Mouse (Mus musculus) right cerebral cortex, postnatal 25 days (tissue): ENCODE data around the gene Rad9b.

ENCODE experiments used
- DNase-seq: peaks from one replicate; pipeline ENCODE4 v3.0.0; 2022

The Rad9b gene

DNA sequence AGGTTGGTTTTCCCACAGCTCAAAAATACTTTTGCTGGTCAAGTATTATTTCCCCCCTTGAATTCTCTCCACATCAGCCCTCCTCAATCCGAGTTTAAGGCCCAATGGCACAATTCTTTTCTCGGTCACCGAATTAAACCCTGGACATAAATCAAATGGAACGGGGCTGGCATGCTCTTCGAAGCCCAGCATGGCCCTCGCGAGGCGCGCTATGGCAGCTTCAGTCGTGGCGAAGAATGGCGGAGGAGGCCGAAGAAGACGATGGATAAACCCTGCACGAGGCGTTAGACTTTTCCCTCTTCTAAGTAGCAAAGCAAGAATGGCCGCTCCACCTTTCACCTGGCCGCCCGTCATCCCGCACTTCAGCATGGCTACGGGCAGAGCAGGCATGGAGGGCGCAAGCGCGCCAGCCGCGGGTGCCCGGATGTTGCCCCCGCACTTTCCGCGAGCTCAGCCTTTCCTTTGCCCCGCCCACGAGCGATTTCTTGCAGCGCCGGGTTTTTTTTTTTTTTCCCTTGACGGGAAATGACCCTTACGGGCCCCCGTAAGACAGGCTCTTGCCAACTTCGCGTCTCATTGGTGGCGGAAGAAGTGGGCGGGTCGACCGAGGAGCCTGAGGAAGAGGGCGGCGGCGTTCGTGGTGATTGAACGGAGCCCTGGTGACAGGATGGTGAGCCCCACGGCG, at the start of gene Rad9b, which contains the start of gene Vps29:
TSS of gene Rad9b (minus strand) at position 427 of the 685 bp plus-strand sequence.
TSS of gene Vps29 (plus strand) at position 563 of the 685 bp plus-strand sequence.
- DNase-seq = peak; percentile 98

DNA sequence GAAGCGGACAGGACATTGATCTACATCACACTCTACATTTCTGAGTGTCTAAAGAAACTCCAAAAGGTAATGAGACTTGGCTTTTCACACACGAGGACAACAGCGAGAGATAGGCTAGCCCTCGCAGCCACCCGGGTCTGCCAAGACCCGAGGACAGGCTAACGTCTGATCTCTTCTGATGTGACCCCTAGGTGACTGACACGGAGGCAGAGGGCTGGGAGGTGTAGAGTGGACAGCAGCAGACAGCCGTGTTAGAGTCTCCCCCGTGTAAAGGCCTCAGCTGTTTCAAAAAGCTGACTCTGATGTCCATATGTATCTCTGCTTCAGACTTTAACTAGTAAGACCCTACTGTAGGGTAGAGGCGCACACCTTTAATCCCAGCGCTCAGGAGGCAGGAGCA, 49.3 kb upstream of the Rad9b start:
- no peak for DNase-seq

- DNase-seq = peak; percentile 66
Measured at GRCm38 (mm10) chr5:122402772-122403171, 48.7 kb upstream of the Rad9b start.

DNA sequence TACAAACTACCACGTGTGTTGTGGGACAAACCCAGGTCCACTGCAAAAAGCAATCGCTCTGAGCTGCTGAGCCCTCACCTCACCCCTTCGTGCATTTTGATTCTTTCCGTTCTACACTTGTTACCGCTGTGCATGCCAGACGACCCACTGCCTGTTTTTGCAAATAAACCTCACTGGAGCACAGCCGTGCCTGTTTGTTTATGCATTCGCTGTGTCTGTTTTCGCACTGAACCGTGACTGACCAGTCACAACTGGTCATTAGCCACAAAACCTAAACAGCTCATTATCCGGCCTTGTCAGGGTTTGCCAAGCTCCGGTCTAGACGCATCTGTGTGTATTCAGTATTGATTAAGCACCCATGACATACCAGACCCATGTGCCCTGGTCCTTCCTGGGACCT, 48.1 kb upstream of the Rad9b start:
- no peak for DNase-seq

DNA sequence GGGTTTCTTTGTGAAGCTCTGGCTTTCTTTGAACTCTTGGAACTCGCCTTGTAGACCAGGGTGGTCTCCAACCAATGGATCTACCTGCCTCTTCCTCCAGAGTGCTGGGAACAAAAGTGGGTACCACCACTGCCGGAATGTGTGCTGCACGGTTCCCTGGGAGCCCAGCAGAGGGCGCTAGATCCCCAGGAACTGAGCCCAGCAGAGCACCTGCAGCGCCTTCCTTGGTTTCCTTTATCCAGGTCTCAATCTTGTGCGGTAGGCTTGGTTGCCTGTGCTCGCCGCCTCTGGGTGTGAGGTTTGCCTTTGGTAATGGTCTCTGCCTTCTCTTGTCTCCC, 47.2 kb upstream of the Rad9b start:
- DNase-seq = peak; percentile 74

DNA sequence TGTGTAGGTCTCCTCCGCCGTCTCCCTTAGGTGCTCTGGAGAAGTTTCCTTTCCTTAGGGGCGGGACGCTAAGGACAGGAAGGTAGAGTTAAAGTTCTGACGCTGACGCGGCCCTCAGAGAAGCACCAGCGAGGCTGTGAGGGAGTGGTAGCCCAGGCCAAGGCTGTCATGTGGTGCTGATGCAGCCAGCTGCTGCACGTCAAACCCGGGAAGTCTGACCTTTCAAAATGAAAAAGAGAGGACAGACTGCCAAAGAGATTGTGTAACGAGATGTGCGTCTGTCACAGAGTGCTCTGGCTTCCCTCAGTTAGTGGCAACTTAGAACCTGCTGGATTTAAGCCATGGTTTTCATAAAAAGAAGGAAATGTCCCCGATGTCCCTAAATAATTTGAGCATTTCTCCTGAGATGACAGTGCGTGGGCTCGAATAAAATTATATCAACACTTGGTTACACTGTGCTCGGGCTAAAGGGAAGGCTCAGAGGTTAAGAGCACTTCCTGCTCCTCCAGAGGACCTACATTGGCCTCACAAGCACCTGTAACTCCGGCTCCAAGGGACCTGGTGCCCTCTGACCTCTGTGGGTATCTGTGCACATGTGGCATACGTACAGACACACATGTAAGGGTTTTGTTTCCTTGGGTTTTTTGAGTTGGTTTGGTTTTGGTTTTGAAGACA, 46.7 kb upstream of the Rad9b start:
- peak; percentile 38 for DNase-seq

GRCm38 (mm10) chr5:122399871-122400270, 45.8 kb upstream of the Rad9b start:
- no peak for DNase-seq

DNA sequence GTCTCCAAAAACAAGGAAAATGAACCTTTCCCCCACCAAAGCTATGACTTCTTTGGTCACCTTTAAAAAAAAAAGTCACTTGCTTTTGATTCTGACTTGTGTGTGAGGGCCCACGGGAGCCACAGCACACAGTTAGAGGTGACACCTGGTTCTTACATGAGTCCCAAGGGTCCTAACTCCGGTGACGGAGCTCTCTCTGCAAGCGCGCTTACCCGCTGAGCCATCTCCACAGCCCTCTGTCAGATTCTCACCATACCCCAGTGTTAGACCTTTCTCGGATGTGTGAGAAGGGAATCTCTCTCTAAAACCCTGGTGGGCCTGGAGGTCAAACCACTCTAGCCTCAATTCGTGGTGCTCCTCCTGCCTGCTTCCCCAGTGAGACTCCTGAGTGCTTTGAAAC, 43.5 kb upstream of the Rad9b start:
- DNase-seq = no peak

- no peak for DNase-seq
Measured at GRCm38 (mm10) chr5:122396791-122397190, 42.8 kb upstream of the Rad9b start.

- peak; percentile 56 for DNase-seq
Measured at GRCm38 (mm10) chr5:122393887-122394286, 39.9 kb upstream of the Rad9b start.

GRCm38 (mm10) chr5:122392227-122393004, 38.4 kb upstream of the Rad9b start:
- DNase-seq = peak; percentile 29

DNA sequence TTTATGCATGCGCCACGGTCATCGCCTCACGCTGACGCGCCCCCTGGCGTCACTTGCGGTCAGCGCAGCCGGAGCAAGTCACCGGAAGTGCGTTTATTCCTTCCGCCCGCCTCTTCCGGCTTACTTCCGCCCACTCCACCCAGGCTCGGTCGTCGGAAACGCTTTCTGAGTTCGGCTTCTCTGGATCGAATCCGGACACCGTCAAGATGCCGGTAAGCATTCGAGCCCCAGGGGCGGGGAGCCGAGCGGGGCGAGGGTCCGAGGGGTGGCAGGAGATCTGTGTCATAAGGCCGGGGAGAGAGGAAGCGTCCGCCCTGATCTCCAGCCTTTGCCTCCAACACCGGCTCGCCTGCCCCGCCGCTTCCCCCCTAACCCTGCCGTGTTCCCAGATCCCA, 37.8 kb upstream of the Rad9b start, which contains the start of gene Arpc3:
TSS of gene Arpc3 (plus strand) at position 93 of the 395 bp plus-strand sequence.
- DNase-seq = peak; percentile 91

GRCm38 (mm10) chr5:122391178-122391785, 37.2 kb upstream of the Rad9b start:
- DNase-seq = no peak

DNA sequence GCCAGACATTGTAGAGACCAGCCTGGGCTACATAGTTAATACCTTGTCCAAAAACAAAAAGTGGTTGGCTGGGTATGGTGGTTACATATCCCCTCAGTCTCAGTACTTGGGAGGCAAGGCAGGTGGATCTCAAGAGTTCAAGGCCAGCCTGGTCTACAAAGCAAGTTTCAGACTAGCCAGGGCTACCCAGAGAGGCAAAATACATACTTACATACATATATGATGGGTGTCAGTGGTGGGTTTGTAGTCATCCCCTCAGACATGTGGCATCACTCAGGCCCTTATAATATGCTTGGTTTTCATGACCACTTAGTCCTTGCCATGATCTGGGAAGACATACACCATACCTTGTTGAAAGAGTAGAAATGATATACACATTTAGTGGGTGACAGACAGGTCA, 36.6 kb upstream of the Rad9b start:
- no peak for DNase-seq

DNA sequence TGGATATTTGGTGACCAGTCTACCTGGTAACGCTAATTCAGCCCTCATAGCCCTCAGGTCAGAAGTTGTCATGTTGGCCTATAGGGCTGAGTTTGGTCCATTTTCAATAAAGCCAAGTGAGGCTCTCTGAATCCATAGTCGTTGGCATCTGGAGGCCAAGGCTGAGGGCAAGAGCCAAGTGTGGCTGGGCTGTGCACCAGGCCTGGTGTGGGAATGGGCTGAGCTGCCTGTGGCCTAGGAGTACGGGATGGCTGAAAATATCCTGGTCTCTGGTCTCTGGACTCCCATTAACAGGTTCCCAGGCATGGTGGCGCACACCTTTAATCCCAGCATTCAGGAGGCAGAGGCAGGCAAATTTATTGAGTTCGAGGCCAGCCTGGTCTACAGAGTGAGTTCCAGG, 36.0 kb upstream of the Rad9b start:
- DNase-seq = no peak

GRCm38 (mm10) chr5:122379374-122380155, 25.5 kb upstream of the Rad9b start:
- peak; percentile 70 for DNase-seq

GRCm38 (mm10) chr5:122378171-122378570, 24.1 kb upstream of the Rad9b start:
- no peak for DNase-seq

DNA sequence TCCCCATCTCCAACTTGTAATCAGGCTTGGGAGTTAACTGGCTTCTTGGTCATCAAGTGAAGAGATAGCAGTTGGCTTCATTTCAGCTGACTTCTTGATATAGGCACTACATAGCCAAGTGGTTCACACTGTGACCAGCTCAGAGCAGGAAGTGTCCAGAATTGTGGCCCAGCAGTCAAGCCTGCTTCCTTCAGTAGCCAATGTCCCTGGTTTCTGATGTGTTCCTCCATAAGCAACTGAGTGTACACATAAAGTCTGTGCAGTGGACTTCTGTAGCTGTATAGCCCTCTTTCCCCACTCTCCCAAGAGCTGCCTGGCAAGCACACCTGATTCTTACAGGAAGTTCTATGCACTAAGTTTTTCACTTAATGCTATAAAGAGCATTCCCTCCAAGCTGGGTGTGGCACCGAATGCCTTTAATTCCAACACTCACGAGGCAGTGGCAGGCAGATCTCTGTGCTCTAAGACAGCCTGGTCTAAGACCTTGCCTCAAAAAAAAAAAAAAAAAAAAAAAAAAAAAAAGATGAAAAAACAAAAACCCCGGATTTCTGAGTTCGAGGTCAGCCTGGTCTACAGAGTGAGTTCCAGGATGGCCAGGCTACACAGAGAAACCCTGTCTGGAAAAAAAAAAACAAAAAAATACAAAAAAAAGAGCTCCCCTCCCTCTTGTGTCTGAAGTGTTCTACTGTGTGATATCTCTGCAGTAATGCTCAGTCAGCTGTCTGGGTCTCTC, 23.2 kb upstream of the Rad9b start:
- no peak for DNase-seq

DNA sequence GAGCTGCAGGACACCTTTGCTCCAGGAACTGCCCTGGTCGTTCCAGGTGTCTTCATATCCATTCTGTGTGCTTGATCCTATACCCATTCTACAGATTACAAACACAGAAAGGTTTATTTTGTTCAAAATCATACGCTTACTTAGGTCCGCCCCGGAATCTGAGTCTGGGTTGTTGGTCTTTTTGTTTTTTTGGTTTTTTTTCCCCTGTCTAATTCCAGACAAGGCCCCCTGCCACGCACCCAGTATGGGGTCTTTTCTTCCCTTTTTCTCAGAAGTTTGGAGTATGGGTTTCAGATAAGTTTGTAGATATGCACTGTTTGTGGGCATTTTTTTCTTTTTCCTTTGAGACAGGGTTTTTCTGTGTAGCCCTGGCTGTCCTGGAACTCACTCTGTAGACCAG, 18.8 kb upstream of the Rad9b start:
- no peak for DNase-seq

DNA sequence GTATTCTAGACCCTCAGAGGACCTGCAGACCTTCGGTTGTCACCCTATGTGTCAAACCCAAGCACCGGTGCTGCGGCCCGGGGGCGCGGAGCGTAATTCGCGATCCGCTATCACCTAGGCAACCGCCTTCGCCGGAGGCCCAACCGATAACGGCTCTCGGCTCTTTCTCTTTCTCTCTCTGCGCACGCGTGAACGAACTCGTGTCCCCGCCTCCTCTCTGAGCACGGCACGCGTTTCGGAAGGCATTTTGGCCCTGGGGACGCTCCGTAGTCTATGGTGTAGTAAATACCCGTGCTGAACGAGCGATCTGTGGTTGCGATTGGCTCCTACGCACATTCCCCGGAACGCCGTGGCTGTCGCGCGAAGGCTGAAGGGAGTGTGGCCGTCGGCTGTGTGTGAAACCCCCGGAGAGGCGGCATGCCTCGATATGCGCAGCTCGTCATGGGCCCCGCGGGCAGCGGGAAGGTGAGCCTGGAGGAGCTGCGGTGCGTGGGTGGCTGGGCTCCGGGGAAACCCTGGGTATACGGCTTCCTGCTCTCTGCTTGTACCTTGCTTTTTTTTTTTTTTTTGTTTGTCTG, 18.2 kb upstream of the Rad9b start, which contains the start of gene Fam216a:
TSS of gene Fam216a (minus strand) at position 173 of the 578 bp plus-strand sequence.
- DNase-seq = peak; percentile 100

DNA sequence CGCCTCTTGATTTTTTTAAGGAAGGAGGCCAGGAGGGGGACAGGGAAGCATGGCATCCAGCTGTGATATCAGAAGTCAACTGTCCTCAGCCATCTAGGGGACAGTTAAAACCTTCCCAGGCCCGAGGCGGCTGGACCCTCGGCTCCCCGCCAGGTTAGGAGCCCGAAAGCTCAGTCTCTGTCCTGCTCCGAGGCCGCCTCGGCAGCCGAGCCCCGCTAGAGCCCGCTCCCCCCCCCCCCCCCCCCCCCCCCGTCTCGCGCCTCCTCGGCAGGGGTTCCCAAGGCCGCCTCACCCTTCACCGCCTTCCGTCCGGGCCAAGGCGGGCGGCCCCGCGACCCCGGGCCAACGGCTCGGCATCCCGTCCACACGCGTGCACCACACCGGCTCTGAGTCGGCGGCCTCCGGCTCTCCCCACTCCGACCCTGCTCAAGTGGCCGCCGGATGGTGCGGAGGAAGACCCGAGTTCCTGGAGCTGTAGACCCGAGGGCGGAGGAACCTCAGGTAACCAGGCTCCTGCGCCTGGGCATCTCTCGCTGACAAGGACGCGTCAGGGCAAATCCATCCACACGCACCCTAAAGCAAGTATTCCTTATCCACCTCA, 17.7 kb upstream of the Rad9b start, which contains the start of gene Gpn3:
TSS of gene Gpn3 (plus strand) at position 286 of the 601 bp plus-strand sequence.
- no peak for DNase-seq
